8 mouse cellular contexts compared by ENCODE assay signal in genomic region chr16:37938125-37939081, GRCm38 (mm10). TPM values are rescaled to one million over a fixed set of nuclear protein-coding genes. Genes with fewer than 3 reads are reported as not detected.
DNase-seq lines count a peak whose midpoint lies in the region; ATAC-seq and TF ChIP-seq lines count a peak whose summit lies in the region.

No protein-coding gene starts in this region.

- H3K27ac ChIP-seq in forebrain, postnatal 0 days (ENCODE audit: low read depth, low read length) = peak overlapping the region; percentile 80

- TF ChIP-seq CTCF in forebrain, postnatal 0 days (IDR thresholded peaks at IDR 0.05; ENCODE audit: low read depth) = no peak

- H3K4me1 ChIP-seq in forebrain, postnatal 0 days (ENCODE audit: insufficient read depth) = peaks cover 9% of the 10 kb centered on the region

- peak; percentile 99 for ATAC-seq in forebrain, postnatal 0 days

- whole genome bisulfite sequencing in forebrain, postnatal 0 days = 26% methylated on average over 16 of the region's 17 CpGs

- H3K36me3 ChIP-seq in forebrain, postnatal 0 days (ENCODE audit: insufficient read depth) = no peaks in the 10 kb centered on the region

- no peaks in the 10 kb centered on the region for H3K9me3 ChIP-seq in forebrain, postnatal 0 days (ENCODE audit: low read length)

- H3K27me3 ChIP-seq in forebrain, postnatal 0 days (ENCODE audit: insufficient read depth, low read length) = no peaks in the 10 kb centered on the region

- DNase-seq in MN1 (ENCODE audit: low spot score) = peak; percentile 35
- DNase-seq in cerebellum, adult 18-20 months = peak; percentile 47 to 58
- DNase-seq in forebrain, postnatal 0 days = peak; percentile 95
- DNase-seq in layer of hippocampus, postnatal 10 days (ENCODE audit: low spot score in 2 of 2) = peak; percentile 72
- peak; percentile 63 for DNase-seq in mesoderm, embryonic 11.5 days (ENCODE audit: low read depth, low spot score)
- DNase-seq in testis, postnatal 14 days (ENCODE audit: low spot score) = peak; percentile 75
- no peak for DNase-seq in spleen, postnatal 36 days (ENCODE audit: low spot score in 2 of 2)
- DNase-seq in heart, adult 9 months (ENCODE audit: low spot score in 2 of 2) = no peak

- peak overlapping the region; percentile 40 for H3K4me2 ChIP-seq in forebrain, postnatal 0 days (ENCODE audit: low read depth)

- H3K4me3 ChIP-seq in forebrain, postnatal 0 days (ENCODE audit: low read depth, low read length) = peak overlapping the region; percentile 17; the same call in 1 of the 2 replicates

- peak overlapping the region; percentile 44 for H3K9ac ChIP-seq in forebrain, postnatal 0 days

RNA-seq across cellular contexts. Expression of gene Gpr156, which starts 22.1 kb away (rescaled TPM):
- total RNA-seq in forebrain, postnatal 0 days (2014; rRNA removed) = 2.8 and 3.3 TPM in 2 replicates
- 1.5 and 2.3 TPM in 2 replicates for polyA plus RNA-seq in forebrain, postnatal 0 days (2015; fragmentation: Nextera tagmentation; extraction: Ambion mirVana)
- 1 to 10 TPM; 1.4 to 1.5 TPM for total RNA-seq in layer of hippocampus, postnatal 10 days (2021)

Comparison
In these comparisons a context has a peak if more than half of its experiments do, and no peak if none do; other contexts are left out.
1. DNase-seq: peak in MN1 (single experiment), cerebellum, adult 18-20 months (2 of 2), forebrain, postnatal 0 days (single experiment), layer of hippocampus, postnatal 10 days (2 of 2), mesoderm, embryonic 11.5 days (single experiment) and testis, postnatal 14 days (single experiment); none in spleen, postnatal 36 days (0 of 2) and heart, adult 9 months (0 of 2).